Mouse (Mus musculus): ENCODE data around the gene Rasl10a. TPM values are rescaled to one million over a fixed set of nuclear protein-coding genes. Genes with fewer than 3 reads are reported as not detected.
A peak's percentile ranks its signal among the peaks of the same experiment; 100 is the strongest.

Gene Rasl10a
- polyA plus RNA-seq, 1 experiment from 2014 or later, result 0.59 TPM

GRCm38 (mm10) chr11:5098035-5098735, 40.3 kb downstream of the Rasl10a start:
- H3K4me1 ChIP-seq, result peaks cover 40% of the 10 kb centered on the region
- under 1% methylated on average over 43 of the region's 44 CpGs for WGBS
- H3K27me3 ChIP-seq, result no peaks in the 10 kb centered on the region
- H3K9me3 ChIP-seq, result no peaks in the 10 kb centered on the region
- peak; percentile 1; the same call in 1 of the 2 replicates for ATAC-seq (ENCODE audit: low FRiP score)
- peak overlapping the region; percentile 98 for H3K9ac ChIP-seq
- peak overlapping the region; percentile 96 for H3K27ac ChIP-seq
- H3K4me3 ChIP-seq (replicated peaks), result peak overlapping the region; percentile 99
- H3K4me2 ChIP-seq, result peak overlapping the region; percentile 91
- peaks cover 15% of the 10 kb centered on the region for H3K36me3 ChIP-seq (replicated peaks)

GRCm38 (mm10) chr11:5098736-5099542, 41.0 kb downstream of the Rasl10a start, which contains the start of the genes Rhbdd3 and Ewsr1:
TSS of gene Rhbdd3 (plus strand) at chr11:5098926.
TSS of gene Ewsr1 (minus strand) at chr11:5099266.
- Histone ChIP-seq H3K27me3 (no peaks in the 10 kb centered on the region), H3K4me3 (replicated peaks) (peak within 1 kb of the TSS; percentile 99), H3K27ac (peak within 1 kb of the TSS; percentile 96), H3K36me3 (replicated peaks) (peaks cover 15% of the 10 kb centered on the region), H3K4me2 (peak within 1 kb of the TSS; percentile 91), H3K4me1 (peaks cover 39% of the 10 kb centered on the region), H3K9me3 (no peaks in the 10 kb centered on the region), H3K9ac (peak within 1 kb of the TSS; percentile 98)
- under 1% methylated on average over 92 of the region's 92 CpGs for WGBS
- peak; percentile 93 for ATAC-seq (ENCODE audit: low FRiP score)

- peak; percentile 75 for ATAC-seq (ENCODE audit: low FRiP score)
- no peaks in the 10 kb centered on the region for H3K9me3 ChIP-seq
- under 1% methylated on average over 31 of the region's 31 CpGs for WGBS
- peaks cover 18% of the 10 kb centered on the region for H3K36me3 ChIP-seq (replicated peaks)
- H3K4me3 ChIP-seq (replicated peaks), result peak overlapping the region; percentile 99
- H3K27ac ChIP-seq, result peak overlapping the region; percentile 96
- no peaks in the 10 kb centered on the region for H3K27me3 ChIP-seq
- peak overlapping the region; percentile 98 for H3K9ac ChIP-seq
- H3K4me2 ChIP-seq, result peak overlapping the region; percentile 91
- H3K4me1 ChIP-seq, result peaks cover 35% of the 10 kb centered on the region
Measured at GRCm38 (mm10) chr11:5099576-5100183, 41.8 kb downstream of the Rasl10a start.

GRCm38 (mm10) chr11:5100283-5100682, 42.4 kb downstream of the Rasl10a start:
- peaks cover 35% of the 10 kb centered on the region for H3K4me1 ChIP-seq
- peak overlapping the region; percentile 98 for H3K9ac ChIP-seq
- peaks cover 23% of the 10 kb centered on the region for H3K36me3 ChIP-seq (replicated peaks)
- no peak for ATAC-seq (ENCODE audit: low FRiP score)
- H3K9me3 ChIP-seq, result no peaks in the 10 kb centered on the region
- peak overlapping the region; percentile 99 for H3K4me3 ChIP-seq (replicated peaks)
- peak overlapping the region; percentile 96 for H3K27ac ChIP-seq
- no peaks in the 10 kb centered on the region for H3K27me3 ChIP-seq
- WGBS, result under 1% methylated on average over 7 of the region's 7 CpGs
- H3K4me2 ChIP-seq, result peak overlapping the region; percentile 91

DNA sequence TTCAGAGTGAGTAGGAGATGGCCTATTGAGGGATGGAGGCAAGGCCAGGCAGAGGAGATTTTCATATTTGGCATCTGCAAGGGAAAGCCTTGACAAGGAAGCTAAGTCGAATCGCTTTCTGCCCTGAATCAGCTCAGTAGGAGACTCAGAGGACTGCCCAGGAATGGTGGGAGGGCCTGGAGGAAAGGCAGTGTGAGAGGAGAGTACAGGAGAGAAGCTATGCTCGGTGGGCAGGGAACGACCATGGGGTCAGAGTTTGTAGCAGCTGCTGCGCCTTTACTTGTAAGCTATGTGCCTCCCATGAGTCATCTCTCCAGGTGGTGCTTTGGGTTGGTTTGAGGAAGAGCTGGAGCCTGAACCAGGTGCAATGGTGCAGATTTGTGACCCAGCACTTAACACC, 42.9 kb downstream of the Rasl10a start:
- ATAC-seq (ENCODE audit: low FRiP score), result no peak
- peaks cover 27% of the 10 kb centered on the region for H3K36me3 ChIP-seq (replicated peaks)
- peak overlapping the region; percentile 91 for H3K4me2 ChIP-seq
- WGBS, result 60% methylated on average over 5 of the region's 5 CpGs
- peak overlapping the region; percentile 96; the same call in 1 of the 2 replicates for H3K27ac ChIP-seq
- peaks cover 33% of the 10 kb centered on the region for H3K4me1 ChIP-seq
- H3K27me3 ChIP-seq, result no peaks in the 10 kb centered on the region
- H3K9me3 ChIP-seq, result no peaks in the 10 kb centered on the region
- H3K9ac ChIP-seq, result 0 out of 2 replicates have a peak overlapping the region, but pooled peaks have one; percentile 98
- H3K4me3 ChIP-seq (replicated peaks), result peak overlapping the region; percentile 99

GRCm38 (mm10) chr11:5101641-5102040, 43.7 kb downstream of the Rasl10a start:
- Histone ChIP-seq H3K27ac (no peak overlapping the region), H3K4me3 (replicated peaks) (no peak overlapping the region), H3K9ac (0 out of 2 replicates have a peak overlapping the region, but pooled peaks have one; percentile 4)

DNA sequence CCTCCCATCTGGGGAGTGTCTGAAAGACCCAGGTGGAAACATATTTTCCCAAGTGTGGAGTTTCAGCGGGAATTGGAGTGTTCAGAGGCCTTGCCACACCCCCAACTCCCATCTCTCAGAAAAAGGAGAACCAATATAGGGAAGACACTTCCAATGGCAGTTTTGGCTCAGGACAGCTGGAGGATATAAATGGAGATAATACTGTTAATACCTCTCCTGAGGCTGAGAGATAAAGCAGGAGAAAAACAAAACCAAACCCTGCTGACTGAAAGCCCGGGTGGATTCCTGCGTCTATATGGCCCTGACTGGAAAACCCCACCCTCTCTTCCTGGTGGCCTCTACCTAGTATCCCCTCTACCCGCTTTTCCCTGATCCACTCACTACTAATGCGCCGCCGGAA, 44.5 kb downstream of the Rasl10a start:
- no peaks in the 10 kb centered on the region for H3K9me3 ChIP-seq
- peaks cover 27% of the 10 kb centered on the region for H3K36me3 ChIP-seq (replicated peaks)
- H3K27me3 ChIP-seq, result no peaks in the 10 kb centered on the region
- H3K9ac ChIP-seq, result no peak overlapping the region
- H3K4me2 ChIP-seq, result no peak overlapping the region
- ATAC-seq (ENCODE audit: low FRiP score), result no peak
- H3K27ac ChIP-seq, result no peak overlapping the region
- H3K4me3 ChIP-seq (replicated peaks), result no peak overlapping the region
- H3K4me1 ChIP-seq, result peaks cover 17% of the 10 kb centered on the region
- WGBS, result 93% methylated on average over 7 of the region's 7 CpGs

More at GRCm38 (mm10) chr11:5101641-5102040, 43.7 kb downstream of the Rasl10a start:
- Histone ChIP-seq H3K4me2 (no peak overlapping the region), H3K27me3 (no peaks in the 10 kb centered on the region), H3K36me3 (replicated peaks) (peaks cover 27% of the 10 kb centered on the region), H3K9me3 (no peaks in the 10 kb centered on the region), H3K4me1 (peaks cover 25% of the 10 kb centered on the region)
- ATAC-seq (ENCODE audit: low FRiP score), result no peak
- 86% methylated on average over 6 of the region's 6 CpGs for WGBS

- H3K27ac ChIP-seq, result no peak overlapping the region
- H3K4me1 ChIP-seq, result peaks cover 13% of the 10 kb centered on the region
- no peak overlapping the region for H3K4me2 ChIP-seq
- 95% methylated on average over 4 of the region's 4 CpGs for WGBS
- H3K4me3 ChIP-seq (replicated peaks), result no peak overlapping the region
- H3K27me3 ChIP-seq, result no peaks in the 10 kb centered on the region
- ATAC-seq (ENCODE audit: low FRiP score), result no peak
- H3K9ac ChIP-seq, result no peak overlapping the region
- no peaks in the 10 kb centered on the region for H3K9me3 ChIP-seq
- H3K36me3 ChIP-seq (replicated peaks), result peaks cover 27% of the 10 kb centered on the region
Measured at GRCm38 (mm10) chr11:5103986-5104509, 46.1 kb downstream of the Rasl10a start.

DNA sequence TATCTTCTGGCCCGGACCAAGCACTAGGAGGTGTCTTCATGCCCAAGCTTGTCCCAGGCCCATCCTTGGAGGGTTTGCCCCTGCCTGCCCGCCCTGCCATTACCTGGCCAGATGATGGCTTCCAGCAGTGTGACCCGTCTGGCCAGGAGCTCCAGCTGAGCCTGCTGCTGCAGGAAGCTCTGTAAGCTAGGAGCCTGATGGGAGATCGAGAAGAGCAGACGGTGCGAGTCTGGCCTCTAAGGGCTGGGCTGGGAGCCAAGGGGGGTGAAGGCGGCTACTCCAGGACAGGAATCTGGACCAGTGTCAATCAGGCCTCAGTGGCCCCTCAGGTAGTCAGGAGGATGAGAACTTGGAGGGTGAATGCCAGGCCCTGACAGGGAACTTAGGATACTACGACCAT, 51.5 kb downstream of the Rasl10a start:
- H3K4me3 ChIP-seq (replicated peaks), result no peak overlapping the region
- H3K27me3 ChIP-seq, result no peaks in the 10 kb centered on the region
- no peak overlapping the region for H3K9ac ChIP-seq
- H3K4me1 ChIP-seq, result peaks cover 4% of the 10 kb centered on the region
- H3K9me3 ChIP-seq, result no peaks in the 10 kb centered on the region
- no peak overlapping the region for H3K27ac ChIP-seq
- peaks cover 12% of the 10 kb centered on the region for H3K36me3 ChIP-seq (replicated peaks)
- ATAC-seq (ENCODE audit: low FRiP score), result no peak
- 85% methylated on average over 8 of the region's 8 CpGs for WGBS
- H3K4me2 ChIP-seq, result no peak overlapping the region

Data from forebrain, embryonic 12.5 days (tissue).